In the genomic region with DNA sequence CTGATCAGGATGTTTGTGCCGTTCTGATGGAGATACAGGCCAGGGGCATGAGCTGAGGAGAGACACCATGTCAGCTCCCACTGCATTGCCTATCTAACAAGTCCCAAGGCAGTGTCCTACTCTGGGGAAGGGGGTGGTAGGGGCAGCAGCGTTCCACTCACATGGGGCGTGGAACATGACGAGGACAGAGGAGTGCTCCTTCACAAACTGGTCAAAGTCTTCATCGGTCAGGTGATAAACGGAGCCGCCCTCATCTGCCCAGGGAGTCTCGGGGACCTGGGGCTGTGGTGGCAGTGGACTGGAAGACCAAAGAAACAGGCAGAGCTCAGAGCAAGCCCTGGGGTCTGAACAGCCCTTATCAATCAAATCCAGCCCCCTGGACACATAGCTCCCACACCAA, we compare ENCODE assay signal across 8 mouse cellular contexts.
"Had no signal": no experiment of that assay in that cellular context is flagged by ENCODE, and none has a peak within 500 bp of the region (broad histone marks: within the 10 kb centered on the region; RNA-seq: fewer than 3 reads in every experiment).

No protein-coding gene starts in this region.

- H3K9ac ChIP-seq: limb, embryonic 15.5 days; liver, embryonic 12.5 days; lung, embryonic 14.5 days; neural tube, embryonic 12.5 days had no signal

- ATAC-seq: liver, embryonic 12.5 days had no signal

- H3K4me2 ChIP-seq: limb, embryonic 15.5 days; liver, embryonic 12.5 days; lung, embryonic 14.5 days; neural tube, embryonic 12.5 days had no signal

- H3K4me1 ChIP-seq: liver, embryonic 12.5 days; neural tube, embryonic 12.5 days had no signal

- H3K9me3 ChIP-seq: limb, embryonic 15.5 days; liver, embryonic 12.5 days; midbrain, embryonic 10.5 days; neural tube, embryonic 12.5 days had no signal

- H3K27ac ChIP-seq: left cerebral cortex, adult 2 months; limb, embryonic 15.5 days; liver, embryonic 12.5 days; midbrain, embryonic 10.5 days; neural tube, embryonic 12.5 days had no signal

- H3K4me3 ChIP-seq: left cerebral cortex, adult 2 months; limb, embryonic 15.5 days; liver, embryonic 12.5 days; midbrain, embryonic 10.5 days; neural tube, embryonic 12.5 days had no signal

- H3K27me3 ChIP-seq: limb, embryonic 15.5 days; liver, embryonic 12.5 days; neural tube, embryonic 12.5 days had no signal

- H3K36me3 ChIP-seq: midbrain, embryonic 10.5 days; neural tube, embryonic 12.5 days had no signal

- DNase-seq: right cerebral cortex, postnatal 25 days; thymus, adult 18-20 months had no signal
